Mouse (Mus musculus): Measurements from ENCODE around the gene 4930415O20Rik. TPM values are rescaled to one million over a fixed set of nuclear protein-coding genes. Genes with fewer than 3 reads are reported as not detected.

The 4930415O20Rik gene
- polyA plus RNA-seq (2016; fragmentation: Nextera tagmentation; extraction: Ambion mirVana) = not detected in 2 replicates

GRCm38 (mm10) chr15:98570873-98571538, at the start of gene 4930415O20Rik, which contains the start of gene Ccnt1:
TSS of gene 4930415O20Rik (plus strand) at chr15:98571004.
TSS of gene Ccnt1 (minus strand) at chr15:98570923.
- Histone ChIP-seq H3K4me3 (no peak within 1 kb of the TSS), H3K9ac (replicated peaks) (no peak within 1 kb of the TSS), H3K9me3 (no peaks in the 10 kb centered on the region), H3K27me3 (no peaks in the 10 kb centered on the region), H3K4me1 (peaks cover 17% of the 10 kb centered on the region), H3K36me3 (no peaks in the 10 kb centered on the region), H3K4me2 (replicated peaks) (no peak within 1 kb of the TSS), H3K27ac (replicated peaks) (no peak within 1 kb of the TSS)
- ATAC-seq (ENCODE audit: low FRiP score, low read depth) = no peak
- WGBS = 84% methylated on average over 10 of the region's 10 CpGs

- Histone ChIP-seq H3K27me3 (no peaks in the 10 kb centered on the region), H3K27ac (replicated peaks) (no peak overlapping the region), H3K9me3 (no peaks in the 10 kb centered on the region), H3K4me1 (no peaks in the 10 kb centered on the region), H3K4me3 (no peak overlapping the region), H3K36me3 (peaks cover 79% of the 10 kb centered on the region), H3K4me2 (replicated peaks) (no peak overlapping the region), H3K9ac (replicated peaks) (0 out of 2 replicates have a peak overlapping the region, but pooled peaks have one; percentile 8)
- ATAC-seq (ENCODE audit: low FRiP score, low read depth) = no peak
- 96% methylated on average over 3 of the region's 3 CpGs for WGBS
These were observed 49.6 kb upstream of the 4930415O20Rik start for GRCm38 (mm10) chr15:98521245-98521644.

- peaks cover 97% of the 10 kb centered on the region for H3K36me3 ChIP-seq
- ATAC-seq (ENCODE audit: low FRiP score, low read depth) = no peak
- no peak overlapping the region for H3K4me2 ChIP-seq (replicated peaks)
- H3K4me3 ChIP-seq = no peak overlapping the region
- H3K4me1 ChIP-seq = no peaks in the 10 kb centered on the region; the same call in 1 of the 2 replicates
- H3K9ac ChIP-seq (replicated peaks) = no peak overlapping the region
- no peak overlapping the region for H3K27ac ChIP-seq (replicated peaks)
- no peaks in the 10 kb centered on the region for H3K9me3 ChIP-seq
- H3K27me3 ChIP-seq = no peaks in the 10 kb centered on the region
- 82% methylated on average over 5 of the region's 5 CpGs for WGBS
These were observed 44.7 kb upstream of the 4930415O20Rik start for GRCm38 (mm10) chr15:98526057-98526456.

GRCm38 (mm10) chr15:98527056-98527771, 43.6 kb upstream of the 4930415O20Rik start:
- Histone ChIP-seq H3K9ac (replicated peaks) (no peak overlapping the region), H3K4me1 (peaks cover 9% of the 10 kb centered on the region), H3K27me3 (no peaks in the 10 kb centered on the region), H3K4me3 (no peak overlapping the region), H3K4me2 (replicated peaks) (no peak overlapping the region), H3K27ac (replicated peaks) (no peak overlapping the region), H3K36me3 (peaks cover 94% of the 10 kb centered on the region), H3K9me3 (no peaks in the 10 kb centered on the region)
- ATAC-seq (ENCODE audit: low FRiP score, low read depth) = no peak
- WGBS = 96% methylated on average over 5 of the region's 5 CpGs

GRCm38 (mm10) chr15:98528066-98528563, 42.7 kb upstream of the 4930415O20Rik start:
- Histone ChIP-seq H3K4me2 (replicated peaks) (no peak overlapping the region), H3K27ac (replicated peaks) (no peak overlapping the region), H3K36me3 (peaks cover 85% of the 10 kb centered on the region), H3K27me3 (no peaks in the 10 kb centered on the region), H3K9me3 (no peaks in the 10 kb centered on the region), H3K4me1 (peaks cover 16% of the 10 kb centered on the region), H3K4me3 (no peak overlapping the region), H3K9ac (replicated peaks) (no peak overlapping the region)
- 91% methylated on average over 5 of the region's 5 CpGs for WGBS
- no peak for ATAC-seq (ENCODE audit: low FRiP score, low read depth)

GRCm38 (mm10) chr15:98532281-98532680, 38.5 kb upstream of the 4930415O20Rik start:
- peaks cover 19% of the 10 kb centered on the region for H3K4me1 ChIP-seq
- ATAC-seq (ENCODE audit: low FRiP score, low read depth) = no peak
- H3K27ac ChIP-seq (replicated peaks) = no peak overlapping the region
- 42% methylated on average over 5 of the region's 5 CpGs for WGBS
- H3K36me3 ChIP-seq = peaks cover 47% of the 10 kb centered on the region
- peak overlapping the region; percentile 95; the same call in 1 of the 2 replicates for H3K9ac ChIP-seq (replicated peaks)
- H3K4me3 ChIP-seq = peak overlapping the region; percentile 88
- H3K27me3 ChIP-seq = no peaks in the 10 kb centered on the region
- H3K4me2 ChIP-seq (replicated peaks) = peak overlapping the region; percentile 91
- no peaks in the 10 kb centered on the region for H3K9me3 ChIP-seq

- H3K4me2 ChIP-seq (replicated peaks) = peak overlapping the region; percentile 91
- H3K27me3 ChIP-seq = no peaks in the 10 kb centered on the region
- peak overlapping the region; percentile 95 for H3K9ac ChIP-seq (replicated peaks)
- H3K4me3 ChIP-seq = peak overlapping the region; percentile 88
- H3K4me1 ChIP-seq = peaks cover 19% of the 10 kb centered on the region
- no peaks in the 10 kb centered on the region for H3K9me3 ChIP-seq
- H3K27ac ChIP-seq (replicated peaks) = no peak overlapping the region
- under 1% methylated on average over 18 of the region's 18 CpGs for WGBS
- H3K36me3 ChIP-seq = peaks cover 39% of the 10 kb centered on the region
- ATAC-seq (ENCODE audit: low FRiP score, low read depth) = no peak
These were observed 37.7 kb upstream of the 4930415O20Rik start for GRCm38 (mm10) chr15:98533035-98533531.

- WGBS = under 1% methylated on average over 69 of the region's 70 CpGs
- peak; percentile 100 for ATAC-seq (ENCODE audit: low FRiP score, low read depth)
- peak within 1 kb of the TSS; percentile 99 for H3K27ac ChIP-seq (replicated peaks)
- no peaks in the 10 kb centered on the region for H3K27me3 ChIP-seq
- H3K36me3 ChIP-seq = peaks cover 30% of the 10 kb centered on the region
- peak within 1 kb of the TSS; percentile 88 for H3K4me3 ChIP-seq
- H3K9me3 ChIP-seq = no peaks in the 10 kb centered on the region
- H3K9ac ChIP-seq (replicated peaks) = peak within 1 kb of the TSS; percentile 95
- peak within 1 kb of the TSS; percentile 91 for H3K4me2 ChIP-seq (replicated peaks)
- H3K4me1 ChIP-seq = peaks cover 19% of the 10 kb centered on the region
These were observed 36.8 kb upstream of the 4930415O20Rik start, which contains the start of gene Kansl2 for GRCm38 (mm10) chr15:98533881-98534627. TSS of gene Kansl2 (minus strand) at chr15:98534264.

- H3K27me3 ChIP-seq = no peaks in the 10 kb centered on the region
- no peak overlapping the region for H3K4me2 ChIP-seq (replicated peaks)
- ATAC-seq (ENCODE audit: low FRiP score, low read depth) = no peak
- 89% methylated on average over 4 of the region's 4 CpGs for WGBS
- peaks cover 17% of the 10 kb centered on the region for H3K36me3 ChIP-seq
- H3K9ac ChIP-seq (replicated peaks) = no peak overlapping the region
- H3K4me3 ChIP-seq = no peak overlapping the region
- H3K4me1 ChIP-seq = peaks cover 19% of the 10 kb centered on the region
- no peaks in the 10 kb centered on the region for H3K9me3 ChIP-seq
- no peak overlapping the region for H3K27ac ChIP-seq (replicated peaks)
These were observed 34.9 kb upstream of the 4930415O20Rik start for GRCm38 (mm10) chr15:98535921-98536320.

- Histone ChIP-seq H3K4me2 (replicated peaks) (no peak overlapping the region), H3K4me1 (peaks cover 13% of the 10 kb centered on the region), H3K36me3 (peaks cover 17% of the 10 kb centered on the region), H3K27ac (replicated peaks) (no peak overlapping the region), H3K4me3 (no peak overlapping the region), H3K9me3 (no peaks in the 10 kb centered on the region), H3K27me3 (no peaks in the 10 kb centered on the region), H3K9ac (replicated peaks) (no peak overlapping the region)
- ATAC-seq (ENCODE audit: low FRiP score, low read depth) = no peak
- 92% methylated on average over 8 of the region's 8 CpGs for WGBS
These were observed 33.8 kb upstream of the 4930415O20Rik start for GRCm38 (mm10) chr15:98536828-98537510.

GRCm38 (mm10) chr15:98537923-98538322, 32.9 kb upstream of the 4930415O20Rik start:
- Histone ChIP-seq H3K36me3 (peaks cover 26% of the 10 kb centered on the region), H3K4me3 (no peak overlapping the region), H3K9ac (replicated peaks) (no peak overlapping the region), H3K27ac (replicated peaks) (no peak overlapping the region), H3K4me2 (replicated peaks) (no peak overlapping the region), H3K9me3 (no peaks in the 10 kb centered on the region), H3K27me3 (no peaks in the 10 kb centered on the region), H3K4me1 (peaks cover 4% of the 10 kb centered on the region)
- ATAC-seq (ENCODE audit: low FRiP score, low read depth) = no peak
- WGBS = 81% methylated on average over 4 of the region's 4 CpGs
